Mouse (Mus musculus) G1E (cell line): Measurements from ENCODE around the gene Mcrip1. TPM values are rescaled to one million over a fixed set of nuclear protein-coding genes. Genes with fewer than 3 reads are reported as not detected.
A peak's percentile ranks its signal among the peaks of the same experiment; 100 is the strongest.

Experiments
- ATAC-seq: 2 replicates; pipeline ENCODE4 v1.8.0; 2016; ENCODE audit warnings: mild to moderate bottlenecking; ENCODE audit not compliant: insufficient number of reproducible peaks, poor library complexity, low FRiP score, severe bottlenecking; ENCODE audit errors: extremely low read depth
- DNase-seq: peaks from one replicate; pipeline ENCODE4 v3.0.0; 2012; ENCODE audit warnings: low spot score
- H3K27me3 ChIP-seq: 2 replicates; pipeline ENCODE4 v1.6.1; 2012; ENCODE audit warnings: mild to moderate bottlenecking, low read length, inconsistent platforms; ENCODE audit not compliant: insufficient read depth
- H3K36me3 ChIP-seq: replicated peaks from 2 replicates; pipeline ENCODE3; 2012; ENCODE audit warnings: mild to moderate bottlenecking, inconsistent platforms
- H3K4me1 ChIP-seq: 2 replicates; pipeline ENCODE4 v1.6.1; 2012; ENCODE audit warnings: low read depth, low read length, inconsistent platforms, mixed read lengths; ENCODE audit not compliant: insufficient read depth
- H3K4me3 ChIP-seq: 2 replicates; pipeline ENCODE4 v1.5.1; 2012; ENCODE audit warnings: low read depth, mild to moderate bottlenecking, inconsistent platforms, low read length, moderate library complexity, mixed read lengths
- H3K9me3 ChIP-seq: replicated peaks from 2 replicates; pipeline ENCODE4 v1.6.1; 2012; ENCODE audit warnings: inconsistent platforms
- CTCF ChIP-seq: IDR thresholded peaks from 2 replicates; pipeline ENCODE4 v1.5.1; 2012; ENCODE audit warnings: low read depth, low read length, inconsistent platforms, mixed read lengths
- GATA1 ChIP-seq: IDR thresholded peaks from 2 replicates; pipeline ENCODE4 v1.6.1; 2012; ENCODE audit warnings: borderline replicate concordance, low read length, inconsistent platforms, mixed read lengths
- GATA2 ChIP-seq: IDR thresholded peaks from 2 replicates; pipeline ENCODE4 v1.6.1; 2012; ENCODE audit warnings: low read depth, low read length, inconsistent platforms, borderline replicate concordance
- POLR2AphosphoS5 ChIP-seq: IDR thresholded peaks from 2 replicates; pipeline ENCODE4 v1.6.1; 2012; ENCODE audit warnings: low read depth, low read length, inconsistent platforms; ENCODE audit not compliant: insufficient replicate concordance
- TAL1 ChIP-seq: conservative IDR thresholded peaks from 2 replicates; pipeline ENCODE4 v1.6.1; 2012; ENCODE audit warnings: low read depth, low read length, inconsistent platforms, mixed read lengths
- polyA plus RNA-seq: library from polyadenylated mRNA; stranded (reverse); fragments of >175 nt; gene quantifications from 2 replicates; pipeline ENCODE4 v1.2.3, GENCODE M21; 2012
- total RNA-seq, 2 experiments: library from RNA; stranded (forward) in 1 of 2; stranded (reverse) in 1 of 2; fragments of 200-1000 nt in 1 of 2; fragments of >200 nt in 1 of 2; fragmentation: Nextera tagmentation in 1 of 2; gene quantifications; 2 replicates each; pipeline ENCODE4 v1.2.3; 2014 to 2017

The Mcrip1 gene
- total and polyA plus RNA-seq, 3 experiments = 19.2 to 176 (median 64.3) TPM

DNA sequence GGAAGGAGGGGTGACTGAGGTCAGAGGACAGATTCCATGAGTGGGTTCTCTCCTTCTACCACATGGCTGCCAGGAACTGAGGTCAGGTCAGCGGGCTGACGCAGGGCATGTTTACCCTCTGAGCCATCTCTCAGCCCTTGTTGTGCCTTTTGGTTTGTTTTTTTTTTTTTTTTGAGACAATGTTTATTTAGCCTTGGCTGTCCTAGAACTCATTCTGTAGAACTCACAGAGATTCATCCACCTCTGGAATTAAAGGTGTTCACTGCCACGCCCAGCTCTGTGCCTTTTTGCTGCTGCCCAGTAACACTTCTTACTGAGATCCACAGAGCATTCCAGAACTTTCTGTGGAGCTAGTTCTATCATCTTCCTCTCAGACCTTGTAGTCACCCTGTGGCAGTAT lies 43.9 kb downstream of the Mcrip1 start:
- peaks cover 37% of the 10 kb centered on the region for H3K4me1 ChIP-seq
- ATAC-seq (no peak), DNase-seq (no peak)
- H3K9me3 ChIP-seq = no peaks in the 10 kb centered on the region
- peaks cover 24% of the 10 kb centered on the region for H3K27me3 ChIP-seq
- H3K36me3 ChIP-seq = no peaks in the 10 kb centered on the region
- no peak for TF ChIP-seq TAL1
- no peak overlapping the region for H3K4me3 ChIP-seq

GRCm38 (mm10) chr11:120501701-120502100 lies 47.8 kb downstream of the Mcrip1 start:
- no peak for DNase-seq
- peaks cover 24% of the 10 kb centered on the region for H3K27me3 ChIP-seq
- peaks cover 15% of the 10 kb centered on the region for H3K4me1 ChIP-seq
- H3K9me3 ChIP-seq = no peaks in the 10 kb centered on the region
- no peak for ATAC-seq
- H3K4me3 ChIP-seq = no peak overlapping the region
- TF ChIP-seq GATA2 (no peak), CTCF (no peak)
- peaks cover 33% of the 10 kb centered on the region for H3K36me3 ChIP-seq

GRCm38 (mm10) chr11:120501018-120501417 lies 48.5 kb downstream of the Mcrip1 start:
- no peak for ATAC-seq
- Histone ChIP-seq H3K9me3 (no peaks in the 10 kb centered on the region), H3K4me3 (no peak overlapping the region), H3K27me3 (peaks cover 22% of the 10 kb centered on the region), H3K36me3 (peaks cover 40% of the 10 kb centered on the region), H3K4me1 (peaks cover 14% of the 10 kb centered on the region)
- no peak for DNase-seq
- TF ChIP-seq CTCF (no peak), POLR2AphosphoS5 (0 out of 2 replicates have a peak, but pooled peaks have one; percentile 55)

DNA sequence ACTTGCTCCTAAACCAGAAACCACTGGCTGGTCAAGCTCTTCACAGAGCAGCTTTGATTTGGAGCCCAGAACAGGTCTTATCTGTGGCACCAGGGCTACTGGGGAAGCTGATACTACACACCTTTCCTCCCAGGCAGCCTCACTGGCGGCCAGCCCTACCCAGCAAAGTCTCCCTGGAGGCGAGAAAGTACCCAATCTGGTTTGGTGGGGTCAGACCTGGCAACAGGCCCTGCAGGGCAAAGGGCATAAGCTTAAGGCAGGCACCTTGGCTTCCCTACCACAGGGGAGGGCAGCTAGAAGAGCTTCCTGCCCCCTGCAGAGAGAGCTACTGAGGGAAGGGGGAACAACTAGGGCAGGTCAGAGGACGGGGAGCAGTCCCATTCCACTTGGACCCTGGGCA lies 49.2 kb downstream of the Mcrip1 start:
- ATAC-seq = no peak
- TF ChIP-seq GATA1 (no peak), TAL1 (no peak), POLR2AphosphoS5 (no peak), CTCF (no peak), GATA2 (no peak)
- no peak for DNase-seq
- Histone ChIP-seq H3K27me3 (peaks cover 21% of the 10 kb centered on the region), H3K9me3 (no peaks in the 10 kb centered on the region), H3K4me1 (peaks cover 14% of the 10 kb centered on the region), H3K36me3 (peaks cover 46% of the 10 kb centered on the region), H3K4me3 (no peak overlapping the region)

DNA sequence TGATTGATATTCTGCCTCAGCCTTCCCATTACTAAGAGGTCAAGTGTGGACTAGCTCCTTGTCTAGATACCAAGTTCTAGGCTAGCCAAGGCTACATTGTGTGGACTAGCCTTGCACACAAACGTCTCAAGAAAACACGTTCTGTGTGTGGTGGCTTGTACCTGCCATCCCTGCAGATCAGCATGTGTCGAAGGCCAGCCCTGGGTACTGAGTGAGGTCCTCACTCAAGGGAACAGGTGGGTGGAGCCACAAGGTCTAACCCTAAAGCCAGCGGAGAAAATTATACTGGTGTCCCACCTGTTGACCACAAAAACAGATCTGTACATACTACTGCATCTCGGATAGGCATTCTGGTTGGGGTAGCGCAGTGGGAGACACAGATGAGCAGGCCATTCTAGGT lies 49.6 kb downstream of the Mcrip1 start:
- ATAC-seq = no peak
- TF ChIP-seq TAL1 (no peak), POLR2AphosphoS5 (no peak), GATA1 (no peak), GATA2 (no peak), CTCF (no peak)
- H3K4me3 ChIP-seq = no peak overlapping the region
- H3K36me3 ChIP-seq = peaks cover 51% of the 10 kb centered on the region
- H3K9me3 ChIP-seq = no peaks in the 10 kb centered on the region
- peaks cover 21% of the 10 kb centered on the region for H3K27me3 ChIP-seq
- peaks cover 14% of the 10 kb centered on the region for H3K4me1 ChIP-seq
- no peak for DNase-seq

DNA sequence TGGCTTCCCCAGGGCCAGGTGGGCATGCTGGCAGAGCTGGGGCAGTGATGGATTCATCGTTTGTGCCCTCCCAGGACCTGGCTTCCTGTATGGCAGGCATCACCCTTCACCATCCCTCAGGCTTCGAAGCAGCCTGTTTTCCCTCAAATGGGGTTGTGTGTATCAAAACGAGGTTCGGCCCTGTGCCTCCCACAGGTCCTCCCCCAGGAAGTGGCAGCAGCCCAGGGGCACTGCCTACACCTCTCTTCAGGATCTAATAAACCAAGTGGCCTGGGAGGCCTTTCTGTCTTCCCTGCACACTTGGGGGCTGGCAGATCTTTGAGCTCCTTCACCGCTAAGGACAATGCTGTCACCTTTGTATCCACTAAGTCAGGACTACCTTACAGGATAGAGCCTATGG lies 50.6 kb downstream of the Mcrip1 start:
- ATAC-seq (no peak), DNase-seq (no peak)
- H3K27me3 ChIP-seq = peaks cover 18% of the 10 kb centered on the region; the same call in 1 of the 2 replicates
- TF ChIP-seq GATA2 = no peak
- TF ChIP-seq POLR2AphosphoS5 = no peak
- no peak for TF ChIP-seq CTCF
- TF ChIP-seq GATA1 = no peak
- no peak for TF ChIP-seq TAL1
- H3K36me3 ChIP-seq = peaks cover 61% of the 10 kb centered on the region
- H3K4me3 ChIP-seq = no peak overlapping the region
- peaks cover 19% of the 10 kb centered on the region for H3K4me1 ChIP-seq
- H3K9me3 ChIP-seq = no peaks in the 10 kb centered on the region

DNA sequence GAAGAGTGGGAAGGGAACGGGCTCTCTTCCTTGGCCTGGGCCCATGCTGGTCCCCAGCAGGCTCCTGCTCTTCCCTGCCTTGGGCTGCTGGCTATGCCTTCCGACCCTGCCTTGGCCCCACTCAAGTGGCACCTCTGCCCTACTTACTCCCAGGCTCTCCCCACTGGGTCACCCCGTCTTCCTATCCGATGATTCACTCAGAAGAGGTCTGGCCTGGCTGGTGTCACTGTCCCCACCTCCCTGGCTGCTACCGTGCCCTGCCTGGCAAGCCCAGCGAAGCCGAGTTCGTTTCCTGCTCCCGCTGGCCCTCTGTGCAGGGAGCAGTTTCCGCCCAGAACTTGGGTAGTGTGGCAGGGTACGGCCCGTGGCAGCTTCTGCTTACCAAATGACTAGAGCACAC lies 51.3 kb downstream of the Mcrip1 start:
- DNase-seq (no peak), ATAC-seq (no peak)
- Histone ChIP-seq H3K9me3 (no peaks in the 10 kb centered on the region), H3K36me3 (peaks cover 68% of the 10 kb centered on the region), H3K27me3 (peaks cover 13% of the 10 kb centered on the region; the same call in 1 of the 2 replicates), H3K4me3 (no peak overlapping the region), H3K4me1 (peaks cover 26% of the 10 kb centered on the region)
- TF ChIP-seq CTCF = no peak
- TF ChIP-seq POLR2AphosphoS5 = no peak
- TF ChIP-seq GATA1 = no peak
- no peak for TF ChIP-seq TAL1
- no peak for TF ChIP-seq GATA2
